Mouse (Mus musculus) kidney, adult 11 months (tissue): ENCODE measurements at regions not wholly inside any gene's neighbourhood (a gene's known extent, or its start where the extent isn't known, plus 50 kb on each side); places are given as distances from the start of the nearest gene placed in this dataset.
"Not testable (repeated sequence)": the region's sequence is repeated elsewhere in the genome, so short reads cannot be mapped to it uniquely, and the experiment has no call there.

ENCODE experiments used
- DNase-seq: peaks from one replicate; pipeline ENCODE4 v3.0.0; 2022

DNA sequence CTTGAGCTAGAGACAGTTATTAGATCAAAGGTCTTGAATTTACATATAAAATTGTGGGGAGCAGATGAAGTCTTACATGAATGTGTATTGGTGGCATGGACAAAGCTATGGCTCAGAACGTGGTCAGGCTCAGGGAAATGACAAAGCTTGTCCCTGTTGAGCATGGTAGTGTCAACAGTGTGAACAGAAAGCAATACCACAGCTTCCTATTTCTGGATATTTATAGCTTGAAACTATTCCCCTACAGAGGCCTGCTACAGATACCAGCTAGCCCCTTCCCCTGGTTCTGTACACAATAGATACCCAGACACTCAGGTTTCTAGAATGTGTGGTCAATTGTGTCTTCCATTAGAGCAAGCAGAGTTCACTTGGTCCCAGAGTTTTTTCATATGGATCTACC lies 236.8 kb upstream of the Rarb start:
- DNase-seq = no peak

DNA sequence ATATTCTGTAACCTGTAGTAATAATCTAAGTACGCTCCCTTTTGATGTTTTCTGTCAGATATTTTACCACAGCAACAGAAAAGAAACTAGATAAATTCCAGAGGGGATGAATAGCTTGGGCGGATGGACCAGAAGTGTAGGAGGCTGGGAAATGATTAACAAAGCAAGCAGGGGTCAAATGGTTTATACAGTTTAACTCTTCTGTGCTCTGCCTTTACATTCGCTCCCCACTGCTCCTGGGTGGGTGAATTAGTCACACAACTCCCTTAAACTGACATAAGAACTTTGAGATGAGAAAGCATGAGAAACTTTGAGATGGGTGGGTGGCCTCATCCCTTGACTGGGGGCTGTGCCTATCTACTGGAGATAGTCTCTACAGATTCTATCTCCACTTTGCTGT lies 235.4 kb upstream of the Rarb start:
- DNase-seq = no peak

DNA sequence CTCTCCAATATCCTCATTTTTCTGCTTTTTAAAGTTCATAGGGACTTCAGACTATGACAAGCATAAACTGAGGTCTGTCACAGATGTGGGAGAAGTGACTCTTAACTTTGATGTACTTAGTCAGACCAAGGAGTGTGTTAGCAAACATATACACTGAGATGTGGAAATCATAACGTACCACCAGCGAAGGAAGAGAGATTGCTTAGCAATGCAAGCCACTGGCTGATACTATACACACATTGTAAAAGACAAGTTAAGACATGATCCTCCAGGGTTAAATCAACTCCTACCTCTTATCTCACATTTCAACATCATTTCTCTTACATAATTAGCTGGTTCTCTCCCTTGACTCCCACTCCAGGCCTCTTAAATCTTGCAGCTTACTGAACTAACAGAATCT lies 227.9 kb upstream of the Rarb start:
- no peak for DNase-seq

DNA sequence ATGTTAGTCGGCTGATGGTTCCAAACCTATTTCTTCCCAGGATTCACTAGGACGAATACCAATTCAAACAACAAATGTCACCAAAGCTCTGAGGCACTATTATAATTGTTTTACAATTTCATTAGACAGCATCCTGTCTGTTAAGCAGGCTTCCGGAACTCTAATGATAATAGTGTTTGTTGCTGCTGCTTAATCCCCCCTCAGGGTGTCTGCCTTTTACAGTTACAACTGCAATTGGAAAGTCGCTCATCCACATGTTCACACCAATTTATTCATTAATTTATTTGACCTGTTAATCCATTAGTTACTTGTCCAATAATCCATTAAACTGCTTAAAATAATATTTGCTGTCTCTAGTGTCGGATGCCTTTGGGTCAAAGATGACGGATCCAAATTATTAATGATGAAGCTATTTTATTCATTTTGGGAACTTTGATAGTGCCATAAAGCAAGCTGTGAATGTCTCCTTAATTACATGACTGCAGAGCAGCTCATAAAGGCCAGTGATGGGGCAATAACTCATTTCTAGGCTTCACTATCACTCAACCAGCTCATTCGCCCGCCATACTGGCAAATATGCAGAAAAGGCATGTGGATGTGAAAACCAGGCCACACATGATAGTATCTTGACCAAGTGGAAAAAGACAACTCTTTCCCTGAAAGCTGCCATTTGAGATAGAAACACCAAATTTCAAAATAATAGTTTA lies 226.6 kb upstream of the Rarb start:
- no peak for DNase-seq

DNA sequence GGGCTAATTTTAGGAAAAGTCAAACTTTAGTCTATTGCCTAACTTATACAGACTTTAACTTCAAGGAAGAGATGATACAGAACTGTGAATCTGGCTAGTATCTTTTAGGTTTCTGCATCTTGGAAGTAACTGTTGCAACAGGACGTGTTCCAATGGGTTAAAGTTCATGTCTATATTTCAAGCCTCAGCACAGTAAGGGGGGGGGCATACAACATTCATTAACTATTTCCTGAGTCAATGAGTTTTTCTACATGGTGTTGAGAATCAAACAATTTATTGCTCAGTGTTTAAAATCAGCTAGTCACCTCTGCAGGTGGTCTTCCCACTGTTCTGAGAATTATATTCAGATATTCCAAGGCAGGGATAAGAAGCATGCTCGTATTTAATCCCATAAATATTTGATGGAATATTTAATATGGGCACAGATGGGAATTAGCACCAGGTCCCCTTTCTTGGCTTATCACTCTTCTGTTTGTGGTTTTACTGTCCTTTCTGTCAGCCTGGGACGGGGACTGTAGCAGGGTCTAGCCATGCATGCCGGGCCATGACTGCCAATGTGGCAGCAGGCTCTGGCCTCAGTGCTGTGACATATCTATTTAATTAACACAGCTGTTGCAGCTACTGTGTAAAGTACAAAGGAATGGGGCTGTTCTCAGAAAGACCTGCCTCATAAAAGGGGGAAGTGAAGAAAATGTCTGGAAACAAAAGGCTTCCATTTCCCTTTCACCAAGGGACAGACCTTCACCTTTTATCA lies 201.8 kb upstream of the Rarb start:
- no peak for DNase-seq

DNA sequence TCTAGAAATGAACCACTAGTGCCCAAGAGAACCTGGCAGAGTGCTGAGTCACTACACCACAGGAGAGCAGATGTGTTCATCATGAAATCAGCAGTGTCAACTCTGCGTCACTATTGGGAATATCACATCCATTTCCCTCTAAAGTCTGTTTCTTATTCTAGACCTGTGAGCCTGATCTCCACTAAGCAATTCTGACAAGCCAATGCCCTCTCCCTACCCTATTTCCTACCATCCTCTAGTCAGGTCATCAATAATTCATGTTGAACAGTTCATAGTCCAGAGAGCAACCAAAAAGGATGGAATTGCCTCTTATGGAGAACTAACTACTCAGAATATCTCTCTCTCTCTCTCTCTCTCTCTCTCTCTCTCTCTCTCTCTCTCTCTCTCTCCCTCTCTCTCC lies 194.0 kb upstream of the Rarb start:
- no peak for DNase-seq

DNA sequence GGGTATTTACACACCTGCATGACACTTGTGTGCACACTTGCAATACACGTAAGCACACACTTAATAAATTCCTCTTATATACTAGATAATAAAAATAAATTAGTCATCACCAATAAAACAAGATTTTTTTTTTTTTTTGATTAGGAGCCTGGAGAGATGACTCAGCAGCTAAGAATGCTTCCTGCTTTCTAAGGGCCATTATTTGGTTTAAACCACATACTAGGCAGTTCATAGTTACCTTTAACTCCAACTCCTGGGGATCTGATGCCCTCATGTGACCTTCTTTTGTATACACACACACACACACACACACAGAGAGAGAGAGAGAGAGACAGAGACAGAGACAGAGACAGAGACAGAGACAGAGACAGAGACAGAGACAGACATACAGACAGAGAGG lies 193.2 kb upstream of the Rarb start:
- no peak for DNase-seq

GRCm38 (mm10) chr14:17005194-17006018 lies 186.4 kb upstream of the Rarb start:
- DNase-seq = no peak

GRCm38 (mm10) chr14:17004714-17005113 lies 185.8 kb upstream of the Rarb start:
- no peak for DNase-seq

DNA sequence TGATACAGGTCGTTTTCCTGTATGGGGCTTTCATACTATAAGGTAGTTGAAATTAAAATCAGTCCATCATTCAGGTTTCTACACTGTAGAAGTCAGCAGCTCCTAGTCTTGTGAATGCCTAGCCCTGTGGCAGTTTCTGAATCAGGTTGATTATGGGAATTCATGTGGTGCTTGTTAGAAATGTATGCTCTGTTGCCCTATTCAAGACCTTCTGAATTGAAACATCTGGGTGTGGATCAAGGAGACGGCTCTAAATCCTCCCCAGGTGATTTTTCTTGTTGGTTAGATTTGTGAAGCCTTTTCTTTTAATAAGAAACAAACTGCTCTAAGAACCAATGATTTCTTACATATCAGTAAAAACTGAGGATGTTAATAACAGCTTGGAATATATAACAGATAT lies 177.8 kb upstream of the Rarb start:
- DNase-seq = no peak

DNA sequence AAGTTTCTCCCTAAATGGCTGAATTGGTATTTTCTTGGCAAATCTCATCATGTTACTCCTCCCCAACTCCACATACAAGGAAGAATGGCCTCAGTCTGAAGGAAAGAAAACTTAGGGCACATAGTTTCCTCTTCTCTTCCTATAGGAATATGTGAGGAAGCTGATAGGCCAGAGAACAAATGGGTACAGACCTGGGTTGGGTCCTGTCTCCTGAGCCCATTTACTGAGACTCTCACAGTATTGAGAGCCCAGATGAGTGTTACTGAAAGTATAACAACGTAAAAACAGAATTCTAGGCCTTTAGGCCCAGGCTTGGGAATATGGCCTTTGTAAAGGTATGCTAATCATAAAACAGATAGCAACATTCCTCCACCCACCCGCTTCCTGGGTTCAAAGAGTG lies 152.0 kb upstream of the Rarb start:
- DNase-seq = not testable (repeated sequence)

GRCm38 (mm10) chr14:16964717-16965391 lies 145.9 kb upstream of the Rarb start:
- DNase-seq = no peak

DNA sequence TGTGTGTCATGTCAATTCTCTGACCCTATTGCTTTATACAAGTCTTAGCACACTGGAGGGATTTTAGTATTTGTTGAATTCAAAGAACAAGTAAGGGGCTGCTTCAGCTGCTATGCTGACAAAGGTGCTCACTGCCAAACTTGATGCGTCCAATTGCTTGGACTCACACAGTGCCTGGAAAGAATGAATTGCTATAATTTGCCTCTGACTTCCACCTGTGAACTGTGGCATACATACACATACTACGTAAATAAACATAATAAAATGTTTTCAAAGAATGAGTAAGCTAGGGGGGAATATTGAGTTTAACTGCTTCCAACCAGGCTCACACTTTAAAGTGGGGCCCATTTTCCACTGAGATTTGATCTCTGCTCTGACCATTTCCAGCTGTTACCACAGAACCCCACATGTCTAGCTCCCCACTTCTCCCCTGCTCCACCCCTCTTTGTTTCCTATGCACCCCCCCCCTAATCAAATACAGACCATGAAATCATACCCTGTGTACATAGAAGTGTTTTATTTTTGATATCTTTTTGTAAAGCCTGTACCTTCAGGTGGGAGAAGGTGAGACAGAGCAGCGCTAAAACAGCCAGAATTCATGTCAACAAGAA lies 143.4 kb upstream of the Rarb start:
- no peak for DNase-seq

GRCm38 (mm10) chr14:16957802-16958201 lies 138.8 kb upstream of the Rarb start:
- DNase-seq = peak; percentile 7

GRCm38 (mm10) chr14:16954511-16955443 lies 135.8 kb upstream of the Rarb start:
- DNase-seq = no peak

- no peak for DNase-seq
These were observed 129.8 kb upstream of the Rarb start for GRCm38 (mm10) chr14:16948736-16949135.

GRCm38 (mm10) chr14:16944441-16944840 lies 125.5 kb upstream of the Rarb start:
- DNase-seq = no peak

GRCm38 (mm10) chr14:16943531-16943930 lies 124.6 kb upstream of the Rarb start:
- no peak for DNase-seq

DNA sequence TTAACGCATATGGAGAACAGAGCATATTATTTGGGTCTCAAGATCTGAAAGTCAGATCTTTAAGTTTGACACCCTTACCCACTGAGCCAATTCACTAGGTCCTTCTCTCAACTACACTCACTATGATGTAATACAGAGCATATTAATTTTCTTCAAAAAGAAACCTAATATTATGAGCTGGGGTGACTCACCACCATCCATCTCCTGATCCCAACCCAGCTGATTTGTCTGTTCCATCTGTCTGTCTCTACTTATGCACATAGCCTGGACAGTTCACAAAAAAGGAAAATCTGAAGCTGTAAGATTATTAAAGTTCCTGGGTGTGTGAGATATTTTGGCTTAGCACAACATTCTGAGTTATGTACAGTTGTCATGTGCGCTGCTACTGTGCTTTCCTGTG lies 108.2 kb upstream of the Rarb start:
- DNase-seq = no peak

GRCm38 (mm10) chr14:16901534-16902147 lies 82.7 kb upstream of the Rarb start:
- no peak for DNase-seq
